Mouse (Mus musculus): ENCODE results near the gene Aff4. TPM values are rescaled to one million over a fixed set of nuclear protein-coding genes. Genes with fewer than 3 reads are reported as not detected.
"Not testable (repeated sequence)": the region's sequence is repeated elsewhere in the genome, so short reads cannot be mapped to it uniquely, and the experiment has no call there.

Aff4 gene
- total and polyA plus RNA-seq, 2 experiments from 2014 or later, result 36.0 to 70.1 TPM

- Histone ChIP-seq H3K9me3 (replicated peaks; ENCODE audit: control insufficient read depth, low read length) (no peaks in the 10 kb centered on the region), H3K4me2 (ENCODE audit: low read depth, low read length) (no peak overlapping the region), H3K4me3 (ENCODE audit: low read depth, low read length) (no peak overlapping the region), H3K4me1 (ENCODE audit: control insufficient read depth, insufficient read depth) (no peaks in the 10 kb centered on the region), H3K36me3 (replicated peaks; ENCODE audit: control insufficient read depth, insufficient read depth, low read length) (peaks cover 20% of the 10 kb centered on the region), H3K9ac (replicated peaks; ENCODE audit: low read depth, low read length) (no peak overlapping the region), H3K27me3 (ENCODE audit: control insufficient read depth, insufficient read depth, low read length) (no peaks in the 10 kb centered on the region), H3K27ac (ENCODE audit: low read depth) (no peak overlapping the region)
- ATAC-seq (ENCODE audit: insufficient read depth, low read depth) (no peak), DNase-seq (ENCODE audit: low spot score) (no peak)
- WGBS, result 31% methylated on average over 3 of the region's 3 CpGs
- TF ChIP-seq EP300 (IDR thresholded peaks at IDR 0.05; ENCODE audit: low read depth) (no peak), CTCF (IDR thresholded peaks at IDR 0.05; ENCODE audit: low read depth) (no peak)
Measured at GRCm38 (mm10) chr11:53425251-53425650, 74.6 kb downstream of the Aff4 start.

- TF ChIP-seq CTCF (IDR thresholded peaks at IDR 0.05; ENCODE audit: low read depth), result no peak
- no peak for TF ChIP-seq EP300 (IDR thresholded peaks at IDR 0.05; ENCODE audit: low read depth)
- DNase-seq (ENCODE audit: low spot score), result no peak
- no peak overlapping the region for H3K4me2 ChIP-seq (ENCODE audit: low read depth, low read length)
- no peak overlapping the region for H3K9ac ChIP-seq (replicated peaks; ENCODE audit: low read depth, low read length)
- no peak overlapping the region for H3K4me3 ChIP-seq (ENCODE audit: low read depth, low read length)
- H3K27me3 ChIP-seq (ENCODE audit: control insufficient read depth, insufficient read depth, low read length), result no peaks in the 10 kb centered on the region
- no peak for ATAC-seq (ENCODE audit: insufficient read depth, low read depth)
- no peaks in the 10 kb centered on the region for H3K9me3 ChIP-seq (replicated peaks; ENCODE audit: control insufficient read depth, low read length)
- 71% methylated on average over 6 of the region's 6 CpGs for WGBS
- no peak overlapping the region for H3K27ac ChIP-seq (ENCODE audit: low read depth)
- H3K4me1 ChIP-seq (ENCODE audit: control insufficient read depth, insufficient read depth), result no peaks in the 10 kb centered on the region
- H3K36me3 ChIP-seq (replicated peaks; ENCODE audit: control insufficient read depth, insufficient read depth, low read length), result peaks cover 17% of the 10 kb centered on the region
Measured at GRCm38 (mm10) chr11:53425711-53426255, 75.2 kb downstream of the Aff4 start.

- H3K36me3 ChIP-seq (replicated peaks; ENCODE audit: control insufficient read depth, insufficient read depth, low read length); H3K9ac ChIP-seq (replicated peaks; ENCODE audit: low read depth, low read length); H3K9me3 ChIP-seq (replicated peaks; ENCODE audit: control insufficient read depth, low read length); H3K27me3 ChIP-seq (ENCODE audit: control insufficient read depth, insufficient read depth, low read length); ATAC-seq (ENCODE audit: insufficient read depth, low read depth); H3K27ac ChIP-seq (ENCODE audit: low read depth); H3K4me2 ChIP-seq (ENCODE audit: low read depth, low read length); H3K4me3 ChIP-seq (ENCODE audit: low read depth, low read length); H3K4me1 ChIP-seq (ENCODE audit: control insufficient read depth, insufficient read depth); DNase-seq (ENCODE audit: low spot score): not testable (repeated sequence)
- WGBS, result 41% methylated on average over 3 of the region's 3 CpGs
Measured at GRCm38 (mm10) chr11:53426914-53427313, 76.3 kb downstream of the Aff4 start.

GRCm38 (mm10) chr11:53427993-53428715 lies 77.5 kb downstream of the Aff4 start:
- Histone ChIP-seq H3K4me3 (ENCODE audit: low read depth, low read length) (no peak overlapping the region), H3K27me3 (ENCODE audit: control insufficient read depth, insufficient read depth, low read length) (no peaks in the 10 kb centered on the region), H3K4me1 (ENCODE audit: control insufficient read depth, insufficient read depth) (no peaks in the 10 kb centered on the region), H3K9me3 (replicated peaks; ENCODE audit: control insufficient read depth, low read length) (no peaks in the 10 kb centered on the region), H3K9ac (replicated peaks; ENCODE audit: low read depth, low read length) (no peak overlapping the region), H3K4me2 (ENCODE audit: low read depth, low read length) (no peak overlapping the region), H3K27ac (ENCODE audit: low read depth) (no peak overlapping the region), H3K36me3 (replicated peaks; ENCODE audit: control insufficient read depth, insufficient read depth, low read length) (peaks cover 7% of the 10 kb centered on the region)
- DNase-seq (ENCODE audit: low spot score) (no peak), ATAC-seq (ENCODE audit: insufficient read depth, low read depth) (no peak)
- WGBS, result 88% methylated on average over 3 of the region's 3 CpGs
- TF ChIP-seq EP300 (IDR thresholded peaks at IDR 0.05; ENCODE audit: low read depth) (no peak), CTCF (IDR thresholded peaks at IDR 0.05; ENCODE audit: low read depth) (no peak)

GRCm38 (mm10) chr11:53428716-53429057 lies 78.1 kb downstream of the Aff4 start:
- Histone ChIP-seq H3K4me2 (ENCODE audit: low read depth, low read length) (no peak overlapping the region), H3K36me3 (replicated peaks; ENCODE audit: control insufficient read depth, insufficient read depth, low read length) (peaks cover 7% of the 10 kb centered on the region), H3K27me3 (ENCODE audit: control insufficient read depth, insufficient read depth, low read length) (no peaks in the 10 kb centered on the region), H3K4me3 (ENCODE audit: low read depth, low read length) (no peak overlapping the region), H3K27ac (ENCODE audit: low read depth) (no peak overlapping the region), H3K9me3 (replicated peaks; ENCODE audit: control insufficient read depth, low read length) (no peaks in the 10 kb centered on the region), H3K9ac (replicated peaks; ENCODE audit: low read depth, low read length) (no peak overlapping the region), H3K4me1 (ENCODE audit: control insufficient read depth, insufficient read depth) (no peaks in the 10 kb centered on the region)
- 92% methylated on average over 5 of the region's 5 CpGs for WGBS
- TF ChIP-seq EP300 (IDR thresholded peaks at IDR 0.05; ENCODE audit: low read depth) (no peak), CTCF (IDR thresholded peaks at IDR 0.05; ENCODE audit: low read depth) (no peak)
- ATAC-seq (ENCODE audit: insufficient read depth, low read depth) (no peak), DNase-seq (ENCODE audit: low spot score) (no peak)

- no peaks in the 10 kb centered on the region for H3K9me3 ChIP-seq (replicated peaks; ENCODE audit: control insufficient read depth, low read length)
- TF ChIP-seq CTCF (IDR thresholded peaks at IDR 0.05; ENCODE audit: low read depth) (no peak), EP300 (IDR thresholded peaks at IDR 0.05; ENCODE audit: low read depth) (no peak)
- H3K4me3 ChIP-seq (ENCODE audit: low read depth, low read length), result peak overlapping the region; percentile 79; the same call in 1 of the 2 replicates
- peaks cover 7% of the 10 kb centered on the region for H3K36me3 ChIP-seq (replicated peaks; ENCODE audit: control insufficient read depth, insufficient read depth, low read length)
- no peaks in the 10 kb centered on the region for H3K27me3 ChIP-seq (ENCODE audit: control insufficient read depth, insufficient read depth, low read length)
- ATAC-seq (ENCODE audit: insufficient read depth, low read depth) (no peak), DNase-seq (ENCODE audit: low spot score) (no peak)
- no peak overlapping the region for H3K9ac ChIP-seq (replicated peaks; ENCODE audit: low read depth, low read length)
- H3K4me1 ChIP-seq (ENCODE audit: control insufficient read depth, insufficient read depth), result no peaks in the 10 kb centered on the region
- H3K27ac ChIP-seq (ENCODE audit: low read depth), result no peak overlapping the region
- peak overlapping the region; percentile 84; the same call in 1 of the 2 replicates for H3K4me2 ChIP-seq (ENCODE audit: low read depth, low read length)
Measured at GRCm38 (mm10) chr11:53429182-53429581, 78.5 kb downstream of the Aff4 start.
